Mouse (Mus musculus) layer of hippocampus, adult 2 months (tissue): ENCODE data around the gene Zc3h7b. TPM values are rescaled to one million over a fixed set of nuclear protein-coding genes. Genes with fewer than 3 reads are reported as not detected.
"Not testable (repeated sequence)": the region's sequence is repeated elsewhere in the genome, so short reads cannot be mapped to it uniquely, and the experiment has no call there.

Experiments
- DNase-seq, 2 experiments: peaks; one replicate each; pipeline ENCODE4 v3.0.0; 2022; ENCODE audit warnings: low spot score in 2 of 2
- H3K27ac ChIP-seq: fragments of 200-600 bp; 2 replicates; pipeline ENCODE4 v1.8.1; 2022
- H3K4me3 ChIP-seq: fragments of 200-600 bp; 2 replicates; pipeline ENCODE4 v1.8.1; 2022; ENCODE audit warnings: mild to moderate bottlenecking
- CTCF ChIP-seq: fragments of 200-600 bp; conservative IDR thresholded peaks from 2 replicates; pipeline ENCODE4 v1.8.1; 2022; ENCODE audit warnings: antibody characterized with exemption, mild to moderate bottlenecking, moderate library complexity
- total RNA-seq, 2 experiments: library from RNA; stranded (reverse); gene quantifications; 2 replicates each; pipeline ENCODE4 v1.2.3; 2021

Zc3h7b gene
- total RNA-seq, 2 experiments from 2014 or later = 140 to 145 TPM

- Histone ChIP-seq H3K27ac (peak overlapping the region; percentile 70), H3K4me3 (no peak overlapping the region)
- TF ChIP-seq CTCF = no peak
- peak in 1 of 2 experiments; percentile 51 for DNase-seq
Measured at GRCm38 (mm10) chr15:81718336-81719138, 26.3 kb upstream of the Zc3h7b start.

GRCm38 (mm10) chr15:81719139-81719531 is 25.7 kb upstream of the Zc3h7b start:
- Histone ChIP-seq H3K4me3 (no peak overlapping the region), H3K27ac (peak overlapping the region; percentile 70)
- TF ChIP-seq CTCF = peak; percentile 42
- DNase-seq = no peak

- Histone ChIP-seq H3K27ac (no peak overlapping the region), H3K4me3 (no peak overlapping the region)
- no peak for DNase-seq
- no peak for TF ChIP-seq CTCF
Measured at GRCm38 (mm10) chr15:81722361-81722760, 22.5 kb upstream of the Zc3h7b start.

DNA sequence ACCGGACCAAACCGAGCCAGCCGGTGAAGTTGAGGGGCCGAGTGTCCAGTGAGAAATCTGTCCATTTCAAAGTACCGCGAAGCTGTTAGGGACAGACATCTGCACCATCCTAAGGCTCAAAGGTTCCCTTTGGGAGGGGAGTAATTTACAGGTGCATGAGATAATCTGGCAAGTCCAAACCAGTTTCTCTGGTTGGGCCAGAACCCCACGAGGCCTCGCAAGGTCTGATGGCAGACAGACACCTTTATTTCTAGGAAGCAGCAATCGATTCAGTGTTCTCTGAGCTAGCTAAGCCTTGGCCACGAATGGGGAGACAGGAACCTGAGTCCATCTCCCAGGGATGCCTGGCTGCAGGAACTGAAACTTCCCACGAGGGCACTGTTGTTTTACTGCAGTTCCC is 21.2 kb upstream of the Zc3h7b start:
- no peak for DNase-seq
- no peak for TF ChIP-seq CTCF
- Histone ChIP-seq H3K4me3 (no peak overlapping the region), H3K27ac (no peak overlapping the region)

DNA sequence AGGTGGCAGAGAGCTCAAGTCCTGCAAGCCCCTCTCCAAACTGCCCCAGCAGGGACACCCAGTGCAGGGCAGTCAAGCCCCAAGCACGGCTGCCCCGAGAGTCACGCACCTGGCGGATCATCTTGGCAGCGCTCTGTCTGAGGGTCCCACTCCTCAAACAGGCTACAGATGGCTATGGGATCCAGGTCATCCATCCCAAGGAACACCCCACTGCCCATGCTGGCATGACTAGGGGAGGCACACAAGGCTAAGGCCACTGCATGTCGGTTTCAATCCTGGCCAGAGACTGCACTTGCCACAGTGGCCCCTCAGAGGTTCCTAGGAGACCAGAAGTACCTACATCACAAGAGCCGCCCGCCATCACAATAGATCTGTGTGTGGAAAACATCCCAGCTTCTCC is 18.9 kb upstream of the Zc3h7b start:
- H3K4me3 ChIP-seq = no peak overlapping the region
- no peak for DNase-seq
- H3K27ac ChIP-seq = no peak overlapping the region
- TF ChIP-seq CTCF = no peak

DNA sequence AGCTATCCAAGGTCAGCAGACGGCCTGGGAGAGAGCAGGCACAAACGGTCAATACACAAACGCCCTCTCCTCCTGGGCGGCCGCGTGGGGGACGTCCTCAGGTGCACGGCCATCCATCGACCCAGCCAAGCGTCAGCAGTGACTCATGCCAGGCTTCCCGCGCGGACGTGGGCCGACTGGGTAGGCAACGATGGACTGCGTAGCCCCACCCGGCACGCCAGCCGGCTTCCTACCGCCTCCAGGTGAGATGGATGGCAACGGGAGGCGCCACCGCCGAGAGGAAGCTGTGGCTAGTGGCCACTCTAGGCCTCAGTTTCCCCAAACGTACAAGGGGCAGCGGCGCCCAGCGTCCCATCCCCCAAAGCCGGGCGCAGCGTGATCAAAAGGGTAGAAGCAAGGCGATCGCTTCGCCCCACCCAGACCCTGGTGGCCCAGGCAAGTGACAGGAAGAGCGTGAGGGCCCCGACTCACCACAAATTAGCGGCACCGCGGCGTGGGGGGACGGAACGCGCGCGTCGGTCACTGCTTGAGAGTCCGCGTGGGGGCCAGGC is 15.5 kb upstream of the Zc3h7b start:
- peak overlapping the region; percentile 81 for H3K27ac ChIP-seq
- H3K4me3 ChIP-seq = peak overlapping the region; percentile 85
- TF ChIP-seq CTCF = no peak
- DNase-seq = peak; percentile 37 to 43

DNA sequence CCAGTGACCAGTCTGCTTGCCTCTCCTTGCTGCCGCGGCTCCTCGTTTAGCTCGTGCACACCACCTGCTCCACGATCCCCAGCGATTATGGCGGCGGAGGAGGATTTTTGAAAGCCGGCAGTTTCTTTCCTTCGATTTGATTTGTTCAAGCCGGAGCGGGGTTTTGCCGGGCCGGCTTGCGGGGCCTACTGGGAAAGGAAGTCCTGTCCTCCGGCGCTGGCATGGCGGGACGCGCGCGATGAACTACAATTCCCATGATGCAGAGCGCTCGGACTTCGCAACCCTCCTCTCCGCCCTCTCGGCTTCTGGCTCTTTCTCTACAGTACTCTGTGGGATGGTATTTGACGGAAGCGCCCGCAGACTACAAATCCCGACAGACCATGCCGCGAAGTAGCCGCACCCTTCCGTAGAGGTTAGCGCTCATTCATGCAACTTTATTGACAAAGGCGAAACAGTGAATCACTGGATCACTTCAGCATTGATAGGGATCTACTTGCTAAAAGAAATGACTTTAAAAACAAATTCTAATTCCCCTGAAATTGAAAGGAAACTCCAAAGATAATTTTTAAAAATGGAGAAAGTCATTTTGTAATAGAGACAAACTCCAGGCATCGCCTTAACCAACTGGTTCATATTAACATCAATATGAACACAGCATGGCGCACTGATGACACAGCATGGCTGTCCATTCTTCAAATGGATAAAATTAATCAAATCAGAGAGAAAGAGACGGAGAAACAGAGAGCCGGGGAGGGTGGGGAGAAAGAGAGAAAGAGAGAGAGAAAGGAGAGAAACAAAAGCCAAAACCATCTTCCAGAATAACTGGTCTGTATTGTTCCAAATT is 14.8 kb upstream of the Zc3h7b start:
- peak overlapping the region; percentile 85 for H3K4me3 ChIP-seq
- TF ChIP-seq CTCF = no peak
- peak overlapping the region; percentile 81 for H3K27ac ChIP-seq
- peak; percentile 98 to 100 for DNase-seq

DNA sequence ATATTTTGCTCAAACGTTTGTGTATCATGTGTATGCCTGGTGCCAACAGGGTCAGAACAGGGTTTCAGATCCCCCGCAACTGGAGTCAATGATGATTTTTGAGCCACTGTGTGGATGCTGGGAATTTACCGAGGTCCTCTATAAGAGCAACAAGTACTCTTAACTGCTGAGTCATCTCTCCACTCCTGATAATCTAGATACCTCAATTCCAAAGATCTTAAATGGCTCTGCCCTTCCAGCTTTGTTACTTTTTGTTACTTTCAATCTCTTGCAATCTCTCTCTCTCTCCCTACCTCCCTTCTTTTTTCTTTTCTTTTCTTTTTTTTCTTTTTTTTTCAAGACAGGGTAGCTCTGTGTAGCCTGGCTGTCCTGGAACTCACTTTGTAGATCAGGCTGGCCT is 9.8 kb upstream of the Zc3h7b start:
- DNase-seq = no peak
- no peak for TF ChIP-seq CTCF

DNA sequence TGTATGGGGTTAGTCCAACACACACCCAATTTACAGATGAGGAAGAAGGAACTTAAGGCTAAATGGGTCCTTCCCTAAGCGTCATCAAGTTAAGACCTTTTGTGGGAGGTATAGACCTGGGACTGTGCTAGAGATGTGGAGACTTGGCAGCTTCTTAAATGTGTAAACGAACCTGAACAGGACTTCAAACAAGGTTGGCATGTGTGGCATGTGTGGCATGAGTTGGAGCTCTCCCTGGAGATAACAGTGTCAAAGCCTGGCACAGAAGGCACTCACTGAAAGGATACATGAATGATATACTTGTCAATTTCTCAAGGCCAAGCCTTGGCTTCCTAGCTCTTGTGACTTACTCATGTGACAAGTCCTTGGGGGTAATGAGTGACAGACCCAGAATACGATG is 5.6 kb upstream of the Zc3h7b start:
- no peak for DNase-seq
- Histone ChIP-seq H3K27ac (no peak overlapping the region), H3K4me3 (no peak overlapping the region)
- no peak for TF ChIP-seq CTCF

More for the DNA sequence above, 9.8 kb upstream of the Zc3h7b start:
- H3K27ac ChIP-seq = no peak overlapping the region
- no peak overlapping the region for H3K4me3 ChIP-seq

GRCm38 (mm10) chr15:81739924-81740323 is 4.9 kb upstream of the Zc3h7b start:
- peak; percentile 78 for TF ChIP-seq CTCF
- Histone ChIP-seq H3K4me3 (no peak overlapping the region), H3K27ac (no peak overlapping the region)
- DNase-seq = peak in 1 of 2 experiments; percentile 44

GRCm38 (mm10) chr15:81742368-81742767 is 2.5 kb upstream of the Zc3h7b start:
- H3K4me3 ChIP-seq, DNase-seq, H3K27ac ChIP-seq: not testable (repeated sequence)
- peak; percentile 43 for TF ChIP-seq CTCF

- DNase-seq = peak; percentile 16 to 60
- H3K27ac ChIP-seq = peak overlapping the region; percentile 95
- TF ChIP-seq CTCF = no peak
- H3K4me3 ChIP-seq = peak overlapping the region; percentile 91
Measured at GRCm38 (mm10) chr15:81745601-81746114, 801 bp downstream of the Zc3h7b start.

GRCm38 (mm10) chr15:81749742-81750141 is 4.9 kb downstream of the Zc3h7b start:
- no peak overlapping the region for H3K4me3 ChIP-seq
- DNase-seq = no peak
- TF ChIP-seq CTCF = no peak
- no peak overlapping the region for H3K27ac ChIP-seq
